Mouse (Mus musculus) heart, postnatal 10 days (tissue): ENCODE data around the gene Dst. TPM values are rescaled to one million over a fixed set of nuclear protein-coding genes. Genes with fewer than 3 reads are reported as not detected.

ENCODE experiments used
- DNase-seq, 2 experiments: peaks; one replicate each; pipeline ENCODE4 v3.0.0; 2021
- intact Hi-C: fragments of 180-260 bp; cut with DNase I; formaldehyde crosslinking; loops from one replicate; pipeline ENCODE4 v1.15.1; 2025
- total RNA-seq, 2 experiments: library from RNA; stranded (reverse); gene quantifications; 2 replicates each; pipeline ENCODE4 v1.2.3; 2021

Gene Dst
- 100 to 1,000 TPM; 281 to 295 TPM for total RNA-seq

DNA sequence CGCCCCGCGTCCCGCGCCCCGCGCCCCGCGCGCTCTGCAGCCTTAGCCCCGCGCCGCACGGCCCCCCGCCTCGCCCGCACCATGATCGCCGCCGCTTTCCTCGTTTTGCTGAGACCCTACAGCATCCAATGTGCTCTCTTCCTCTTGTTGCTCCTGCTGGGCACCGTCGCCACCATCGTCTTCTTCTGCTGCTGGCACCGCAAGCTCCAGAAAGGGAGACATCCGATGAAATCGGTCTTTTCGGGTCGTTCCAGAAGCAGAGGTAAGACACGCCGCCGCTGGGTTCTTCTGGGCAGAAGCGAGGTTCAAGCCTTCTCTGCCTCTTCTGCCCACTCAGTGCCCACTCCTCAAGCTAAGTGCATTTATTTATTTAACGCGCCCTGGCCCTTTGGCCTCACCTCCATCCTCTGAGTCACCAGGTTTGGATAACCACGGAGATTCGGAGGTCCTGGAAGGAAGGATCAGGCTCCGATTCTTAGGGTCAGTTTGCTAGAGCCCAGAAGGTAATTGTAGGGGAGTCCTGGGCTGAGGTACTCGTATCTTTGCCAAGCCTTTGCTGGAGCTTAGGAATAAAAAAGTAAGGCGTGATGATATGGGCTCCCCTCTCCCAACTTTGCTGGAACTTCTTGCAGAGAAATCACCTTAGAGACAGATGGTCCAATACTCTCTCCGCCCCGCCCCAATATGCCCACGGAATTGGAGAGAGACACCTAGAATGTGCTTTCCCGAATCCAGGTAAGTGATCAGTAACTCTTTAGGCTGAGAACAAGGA is at the start of gene Dst:
Dst (plus strand) TSS at position 35 of the 772 bp plus-strand sequence.
- intact Hi-C loops, result loop anchor here (5.0 kb wide), 1 partner anchor 39 kb away; no protein-coding TSS in a partner anchor

DNA sequence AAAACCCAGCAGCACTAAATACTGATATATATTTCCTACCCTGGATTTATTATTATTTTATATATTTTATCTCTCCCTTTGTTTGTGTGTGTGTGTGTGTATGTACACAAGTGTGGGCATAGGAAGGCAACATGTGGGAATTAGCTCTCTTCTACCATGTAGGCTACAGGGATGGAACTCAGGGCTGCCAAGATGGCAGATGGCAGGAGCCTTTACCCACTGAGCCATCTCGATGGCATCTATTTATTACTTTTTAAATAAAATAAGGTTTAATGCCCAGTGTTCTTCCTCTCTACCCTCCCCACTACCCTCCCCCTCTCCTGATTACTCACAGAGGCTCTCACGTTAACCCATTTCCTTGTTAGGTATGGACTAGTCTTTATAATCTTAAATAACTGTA is 39.0 kb upstream of the Dst start:
- intact Hi-C loops, result no loop called here
- no peak for DNase-seq

More for the DNA sequence above, at the start of gene Dst:
- DNase-seq, result no peak

DNA sequence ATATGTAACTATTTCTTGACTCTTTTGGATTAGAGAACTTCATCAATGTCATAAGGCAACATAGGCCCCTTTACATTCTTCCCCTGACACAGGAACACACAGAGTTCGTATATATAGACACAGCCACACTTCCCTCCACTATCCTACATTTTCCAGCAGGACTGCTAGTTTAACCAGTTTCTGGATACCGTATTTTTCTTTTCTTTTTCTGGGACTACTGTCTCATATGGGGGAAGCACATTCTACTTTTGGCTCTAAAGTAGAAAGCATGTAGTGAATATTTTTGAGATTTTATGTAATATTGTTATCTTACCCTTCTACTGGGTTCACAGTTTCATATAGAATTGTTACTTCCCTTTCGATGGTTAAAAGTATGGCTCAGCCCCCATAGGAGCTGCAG is 38.6 kb upstream of the Dst start:
- DNase-seq, result no peak
- intact Hi-C loops, result no loop called here

DNA sequence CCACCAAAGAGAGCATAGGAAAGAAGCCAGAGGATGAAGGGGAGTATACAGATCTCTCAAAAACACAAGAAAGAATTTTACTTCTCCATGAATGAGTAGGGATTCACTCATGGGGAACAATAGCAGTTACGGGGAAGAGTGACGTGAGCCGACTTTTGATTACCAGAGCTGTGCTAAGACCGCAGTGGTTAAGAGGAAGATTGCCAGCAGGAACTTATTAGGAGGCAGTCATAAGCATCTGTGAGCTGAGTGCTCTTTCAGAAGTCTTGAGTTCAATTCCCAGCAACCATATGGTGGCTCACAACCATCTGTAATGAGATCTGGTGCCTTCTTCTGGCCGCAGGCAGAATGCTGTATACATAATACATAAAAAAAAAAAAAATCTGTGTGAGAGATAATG is 34.5 kb upstream of the Dst start:
- no peak for DNase-seq
- intact Hi-C loops, result no loop called here

DNA sequence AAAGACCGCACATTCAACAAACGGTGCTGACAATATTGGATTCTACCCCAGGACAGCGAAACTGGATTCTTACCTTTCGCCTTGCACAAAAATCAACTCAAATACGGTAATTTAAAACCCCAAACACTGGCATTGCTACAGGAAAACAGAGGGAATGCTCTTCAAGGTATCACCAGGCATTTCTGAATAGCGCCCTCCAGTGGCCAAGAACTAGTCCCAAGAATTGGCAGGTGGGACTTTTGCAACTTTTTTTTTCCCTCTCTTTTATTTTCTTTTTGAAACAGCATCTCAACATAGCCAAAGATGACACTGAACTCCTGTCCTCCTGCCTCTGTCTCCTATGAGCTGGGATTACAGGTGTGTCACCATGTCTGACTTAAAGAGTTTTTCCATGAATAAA is 32.3 kb upstream of the Dst start:
- intact Hi-C loops, result no loop called here
- peak in 1 of 2 experiments; percentile 18 for DNase-seq

DNA sequence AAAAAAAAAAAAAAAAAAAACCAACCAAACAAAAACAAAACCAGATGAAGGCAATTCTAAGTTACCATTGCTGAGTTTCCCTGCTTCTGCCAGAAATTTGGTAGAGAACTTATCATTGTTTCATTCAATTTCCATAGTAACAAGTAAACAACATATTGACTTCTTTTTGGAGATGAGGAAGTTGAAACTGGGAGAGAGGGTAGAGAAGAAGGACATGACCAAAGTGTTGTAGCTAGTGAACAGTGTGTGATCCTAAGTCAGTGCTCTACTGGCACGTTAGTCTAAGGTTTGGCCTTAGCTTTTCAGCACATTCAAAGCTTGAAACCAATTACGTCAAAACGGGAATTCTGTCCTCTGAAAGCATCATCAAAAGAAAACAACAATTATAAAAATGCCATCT is 31.6 kb upstream of the Dst start:
- DNase-seq, result no peak
- intact Hi-C loops, result no loop called here

DNA sequence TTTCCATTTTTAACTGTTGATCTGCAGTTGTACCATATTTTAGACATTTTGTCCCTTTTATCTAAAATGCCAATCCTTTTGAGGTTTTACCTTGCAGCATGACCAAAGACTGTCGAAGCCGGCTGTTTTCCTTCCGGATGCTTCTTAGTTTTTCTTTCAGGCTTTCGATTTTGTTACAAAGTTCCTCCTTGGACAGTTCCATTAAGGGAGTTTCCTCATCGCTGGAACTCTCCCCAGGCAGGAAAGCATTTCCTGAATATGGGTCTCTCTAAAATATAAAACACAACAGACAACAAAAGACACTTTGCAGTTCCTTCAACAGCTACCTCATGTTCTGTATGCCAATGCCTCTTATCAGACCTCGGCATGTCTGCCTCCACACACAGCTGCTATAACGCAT is 29.9 kb upstream of the Dst start:
- intact Hi-C loops, result no loop called here
- DNase-seq, result peak; percentile 15 to 24

DNA sequence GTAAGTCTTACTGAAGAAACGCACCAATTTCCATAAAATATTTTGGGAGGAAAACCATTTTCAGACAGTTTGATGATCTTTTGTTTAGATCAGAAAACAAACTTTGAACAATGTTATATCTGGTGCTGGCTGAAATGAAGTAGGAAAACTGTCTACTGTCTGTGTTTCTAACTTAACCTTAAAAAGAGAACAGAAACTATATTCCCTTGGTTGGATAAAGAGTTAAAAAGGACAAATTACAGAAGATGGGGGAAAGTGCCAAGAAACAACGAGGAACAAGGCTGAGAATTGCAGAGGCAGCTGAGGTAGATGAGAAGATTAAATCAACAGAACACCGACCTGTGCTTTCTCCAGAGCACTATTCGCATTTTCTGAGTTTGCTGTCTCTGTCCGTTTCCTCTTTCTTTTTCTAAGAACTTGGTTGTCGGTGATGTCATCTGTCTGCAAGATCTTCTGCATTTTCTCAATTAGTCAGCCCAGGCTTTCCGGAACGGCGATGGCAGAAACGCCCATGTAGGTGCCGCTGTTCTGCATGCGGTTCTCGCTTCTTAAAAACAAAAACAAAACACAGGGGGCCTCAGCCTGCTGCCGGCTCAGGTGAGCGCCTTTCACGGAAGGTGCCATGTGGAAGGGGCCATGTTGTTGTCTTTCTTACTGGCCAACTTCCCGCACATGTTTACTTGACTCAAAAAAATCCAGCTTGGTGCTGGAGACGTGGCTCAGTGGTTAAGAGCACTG is 24.8 kb upstream of the Dst start:
- intact Hi-C loops, result no loop called here
- peak; percentile 51 to 53 for DNase-seq

DNA sequence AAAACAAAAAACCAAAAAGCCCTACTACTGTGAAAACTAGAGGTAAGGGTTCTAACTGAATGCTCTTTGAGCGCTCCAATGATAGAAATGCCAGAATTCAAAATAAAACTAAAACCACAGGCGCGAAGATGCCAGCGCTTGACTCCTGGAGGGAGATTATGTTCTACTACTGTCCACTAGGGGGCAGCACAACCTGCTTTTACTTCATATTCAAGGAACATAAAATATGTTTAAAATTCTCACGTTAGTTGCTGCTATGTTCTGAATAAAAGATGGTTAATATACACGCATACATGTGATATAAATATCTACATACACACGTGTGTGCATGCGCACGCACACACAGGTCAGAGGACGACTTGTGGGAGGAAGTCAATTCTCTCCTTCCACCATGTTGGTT is 15.2 kb upstream of the Dst start:
- intact Hi-C loops, result loop anchor here (1.0 to 5.0 kb wide), 2 partner anchors 72 to 220 kb away; no protein-coding TSS in a partner anchor
- DNase-seq, result peak; percentile 53 to 82

DNA sequence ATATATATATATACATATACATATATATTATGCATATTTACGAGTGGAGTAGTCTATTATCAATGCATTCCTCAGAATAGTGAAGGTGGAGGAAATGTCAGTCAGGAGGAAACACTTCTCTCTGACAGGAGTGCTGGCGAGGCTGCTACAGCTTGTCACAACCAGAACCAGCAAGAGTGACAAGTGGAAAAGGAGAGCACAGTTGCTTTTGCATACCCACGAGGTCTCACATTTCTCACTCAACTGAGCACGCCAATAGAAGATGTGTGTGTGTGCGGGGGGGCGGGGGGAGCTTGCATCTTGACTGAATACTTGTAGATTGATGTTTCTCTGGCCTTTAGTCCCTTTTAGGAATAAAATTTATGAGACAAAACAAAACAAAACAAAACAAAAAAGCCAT is 11.9 kb upstream of the Dst start:
- no peak for DNase-seq
- intact Hi-C loops, result no loop called here

DNA sequence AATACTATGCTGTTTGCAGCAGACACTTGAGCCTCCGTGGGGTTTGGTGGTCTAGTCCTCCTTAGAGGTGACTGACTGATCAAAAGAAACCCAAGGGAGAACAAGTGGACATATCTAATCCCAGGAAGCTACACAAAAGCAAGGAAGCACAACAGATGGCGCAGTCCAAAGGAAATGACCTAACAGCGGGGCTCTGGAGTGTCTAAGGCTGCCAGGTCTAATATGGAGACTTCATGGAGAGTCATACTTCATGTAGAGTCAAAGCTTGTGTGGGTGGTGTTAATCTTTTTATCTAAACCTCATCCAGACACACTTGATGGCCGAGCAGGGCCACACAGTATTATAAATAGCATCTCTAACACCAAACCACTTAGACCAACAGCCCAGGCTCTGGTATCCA is 11.4 kb upstream of the Dst start:
- intact Hi-C loops, result no loop called here
- no peak for DNase-seq

DNA sequence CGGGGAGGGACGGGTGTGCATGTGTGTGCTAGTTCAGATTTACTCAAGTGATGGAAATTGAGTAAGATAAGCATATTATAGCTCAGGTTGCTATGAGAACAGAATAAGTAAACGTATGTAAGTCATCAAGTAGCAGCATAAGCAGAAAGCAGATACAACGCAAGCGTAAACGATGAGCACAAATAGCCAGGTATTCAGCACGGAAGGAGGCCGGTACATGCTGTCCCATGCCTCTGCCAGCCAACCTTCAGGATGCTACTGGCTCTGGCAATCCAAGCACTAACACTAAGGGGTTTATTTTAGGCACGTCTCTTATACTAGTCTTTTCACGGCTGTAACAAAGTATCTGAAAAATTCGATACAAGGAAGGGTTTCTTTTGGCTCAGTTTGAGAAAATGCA is 10.6 kb upstream of the Dst start:
- no peak for DNase-seq
- intact Hi-C loops, result no loop called here

DNA sequence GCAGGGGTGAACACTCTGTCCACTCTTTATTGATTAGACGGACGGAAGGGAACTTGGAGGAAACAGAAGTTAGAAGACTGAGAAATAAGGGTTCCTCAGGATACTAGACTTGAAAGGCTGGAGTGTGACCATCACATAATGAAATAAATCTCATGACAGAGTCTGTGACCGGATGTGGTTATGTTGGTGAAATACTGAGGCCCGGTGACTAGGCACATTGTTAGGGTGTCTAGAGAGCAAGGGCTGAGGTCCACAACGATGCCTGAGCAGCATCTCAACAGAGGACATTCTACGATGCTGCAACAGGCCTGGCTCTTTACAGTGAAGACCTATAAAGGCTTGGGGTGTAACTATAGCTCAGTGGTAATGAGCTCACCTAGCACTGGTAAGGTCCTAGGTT is 9.7 kb upstream of the Dst start:
- DNase-seq, result no peak
- intact Hi-C loops, result no loop called here

DNA sequence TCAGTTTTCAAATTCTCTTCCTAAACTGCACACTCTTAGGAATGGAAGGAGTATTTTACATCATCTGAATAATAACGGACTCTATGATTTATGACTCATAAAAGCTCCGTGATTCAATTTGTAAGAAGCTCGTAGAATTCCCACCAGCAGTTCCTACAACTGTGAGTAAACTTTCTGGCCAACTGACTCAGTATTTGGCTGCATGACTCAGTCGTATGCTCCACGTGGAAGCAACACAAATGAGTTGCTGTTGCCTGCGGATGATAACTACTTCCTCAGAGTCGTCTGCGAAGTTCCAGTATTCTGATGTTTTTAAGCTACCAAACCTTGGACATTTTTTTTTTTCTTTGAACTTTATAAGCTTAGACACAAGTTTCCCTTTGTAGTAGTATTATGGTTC is 7.8 kb upstream of the Dst start:
- intact Hi-C loops, result no loop called here
- DNase-seq, result peak; percentile 32 to 38

DNA sequence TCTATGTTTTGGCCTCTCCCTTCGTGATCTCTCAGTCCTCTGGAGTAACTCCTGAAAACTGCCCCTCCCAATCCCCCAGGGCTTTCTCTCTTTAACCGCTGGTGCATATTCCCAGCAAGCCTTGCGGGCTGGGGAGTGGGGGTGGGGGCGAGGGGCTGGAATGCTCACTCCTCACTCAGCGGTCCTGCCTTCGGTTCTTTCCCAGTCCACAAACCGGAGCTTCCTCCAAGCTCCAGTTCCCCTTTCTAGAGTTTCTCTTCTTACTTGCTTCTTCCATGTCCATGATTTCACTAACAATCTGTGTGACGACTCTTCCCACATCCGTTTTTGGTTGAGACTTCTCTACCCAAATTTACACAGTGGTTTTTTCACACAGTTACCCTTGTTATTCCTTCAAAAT is 4.4 kb upstream of the Dst start:
- DNase-seq, result peak; percentile 47 to 52
- intact Hi-C loops, result no loop called here

DNA sequence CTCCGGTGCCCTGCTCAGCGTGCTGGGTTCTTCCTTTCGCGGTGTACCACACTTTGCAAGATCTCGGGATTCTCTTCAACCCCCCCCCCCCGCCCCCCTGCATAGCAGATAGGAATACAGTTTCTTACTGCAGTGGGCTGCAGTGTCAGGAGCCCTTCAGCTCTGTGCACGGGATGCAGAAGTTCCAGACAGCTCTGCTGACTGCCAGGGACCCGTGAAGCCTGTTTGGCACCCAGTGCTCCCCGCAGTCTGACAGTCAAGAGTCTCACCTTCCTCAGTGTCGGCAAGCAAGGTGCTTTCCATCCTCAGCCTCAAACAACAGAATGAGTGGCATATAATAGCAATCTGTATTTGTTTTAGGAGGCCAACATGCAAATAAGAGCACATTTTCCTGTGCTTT is 1.8 kb upstream of the Dst start:
- no peak for DNase-seq
- intact Hi-C loops, result loop anchor here (5.0 kb wide), 1 partner anchor 41 kb away; no protein-coding TSS in a partner anchor

DNA sequence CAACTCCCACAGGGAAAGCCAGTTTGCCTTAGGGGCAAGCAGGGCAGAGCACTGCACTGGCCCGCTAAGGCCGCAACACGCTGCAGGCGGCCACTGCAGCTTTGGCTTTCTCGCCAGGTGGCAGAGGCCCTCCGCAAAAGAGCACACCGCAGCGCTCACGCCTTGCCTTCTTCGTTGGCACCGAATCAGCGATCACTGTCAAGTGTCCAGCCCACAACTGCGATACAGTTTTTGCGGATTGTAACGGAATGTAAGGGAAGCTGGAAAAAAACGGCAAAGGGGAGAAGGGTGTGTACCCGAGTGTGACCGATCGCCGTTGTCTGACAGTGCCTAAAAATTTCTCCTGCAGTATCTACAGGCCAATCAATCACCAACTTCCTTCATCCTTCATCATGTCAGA is 1.1 kb upstream of the Dst start:
- intact Hi-C loops, result loop anchor here (1.0 to 5.0 kb wide), 2 partner anchors 40 to 57 kb away; no protein-coding TSS in a partner anchor
- DNase-seq, result peak; percentile 25 to 34

DNA sequence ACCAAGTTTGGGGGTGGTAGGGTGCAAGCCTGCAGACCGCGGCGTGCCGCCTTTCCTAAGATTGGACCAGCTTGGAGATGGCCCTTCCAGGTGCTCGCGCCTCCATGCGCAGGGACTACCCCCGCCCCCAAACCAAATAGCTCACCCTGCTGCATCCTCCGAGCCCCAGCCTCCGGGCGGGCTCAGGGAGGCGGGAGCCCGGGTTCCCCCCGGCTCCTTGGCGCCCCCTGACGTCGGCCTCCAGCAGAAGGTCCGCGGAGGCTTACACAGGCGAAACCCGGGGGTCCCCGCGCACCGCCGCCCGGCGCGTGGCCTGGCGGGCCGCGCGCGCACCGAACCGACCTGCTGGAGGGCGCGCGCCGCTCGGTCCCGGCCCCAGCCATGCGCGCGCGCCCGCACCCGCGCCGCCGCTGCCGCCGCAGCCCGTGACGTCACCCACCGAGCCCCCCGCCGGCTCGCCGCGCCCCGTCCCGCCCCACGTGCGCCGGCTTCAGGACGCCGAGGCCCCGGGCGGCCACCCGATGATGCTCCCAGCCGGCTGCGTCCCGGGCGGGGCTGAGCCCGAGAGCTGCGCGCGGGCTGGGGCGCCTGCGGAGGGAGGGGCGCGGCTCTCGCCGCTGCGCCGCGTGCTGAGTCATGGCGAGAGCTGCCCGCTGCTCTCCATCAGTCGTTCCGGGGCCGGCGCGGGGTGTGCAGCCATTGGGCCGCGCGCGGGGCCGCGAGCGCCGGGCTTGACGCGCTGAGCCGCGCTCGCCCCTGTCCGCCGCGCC is 419 bp upstream of the Dst start, which contains the start of gene Bend6:
Bend6 (minus strand) TSS at position 396 of the 770 bp plus-strand sequence.
- DNase-seq, result peak; percentile 74 to 76
- intact Hi-C loops, result loop anchor here (1.0 to 5.0 kb wide), 2 partner anchors 40 to 57 kb away; no protein-coding TSS in a partner anchor

DNA sequence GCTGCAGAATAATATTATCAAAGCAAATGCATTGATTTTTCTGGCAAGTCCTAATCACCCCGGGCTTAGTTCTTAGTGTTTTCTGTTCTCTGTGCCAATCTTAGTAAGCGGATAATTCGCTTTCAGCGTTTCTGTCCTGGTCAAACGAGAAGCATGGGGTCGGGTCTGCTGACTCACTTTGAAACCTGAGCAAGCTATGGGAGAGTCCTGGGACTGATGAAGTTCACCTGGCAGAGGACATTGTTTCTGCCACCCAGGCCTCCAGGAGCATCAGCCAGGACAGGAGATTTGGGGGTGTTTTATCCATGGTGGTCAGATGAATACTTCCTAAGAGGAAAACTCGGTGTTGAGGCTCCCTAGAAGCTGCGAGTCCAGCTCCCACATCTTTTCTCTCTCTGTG is 3.6 kb downstream of the Dst start:
- intact Hi-C loops, result no loop called here
- no peak for DNase-seq

DNA sequence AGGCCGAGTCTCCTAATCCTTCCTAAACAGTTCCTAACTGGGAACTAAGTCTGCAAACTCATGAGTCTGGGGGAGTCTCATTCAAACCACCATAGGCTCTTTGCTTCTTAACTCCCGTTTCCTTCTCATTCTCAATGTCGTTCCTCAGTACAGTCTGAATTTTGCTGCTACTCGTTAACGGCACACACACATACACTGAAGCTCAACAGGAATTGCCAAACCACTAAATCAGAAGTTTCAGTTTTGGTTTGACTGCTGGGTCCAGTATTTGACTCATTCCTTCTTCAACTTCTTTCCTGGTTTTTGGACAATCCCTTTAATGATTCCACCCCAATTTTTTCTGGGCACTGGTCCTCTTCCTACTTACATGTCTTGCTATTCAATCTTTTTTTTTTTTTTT is 8.5 kb downstream of the Dst start:
- no peak for DNase-seq
- intact Hi-C loops, result no loop called here

DNA sequence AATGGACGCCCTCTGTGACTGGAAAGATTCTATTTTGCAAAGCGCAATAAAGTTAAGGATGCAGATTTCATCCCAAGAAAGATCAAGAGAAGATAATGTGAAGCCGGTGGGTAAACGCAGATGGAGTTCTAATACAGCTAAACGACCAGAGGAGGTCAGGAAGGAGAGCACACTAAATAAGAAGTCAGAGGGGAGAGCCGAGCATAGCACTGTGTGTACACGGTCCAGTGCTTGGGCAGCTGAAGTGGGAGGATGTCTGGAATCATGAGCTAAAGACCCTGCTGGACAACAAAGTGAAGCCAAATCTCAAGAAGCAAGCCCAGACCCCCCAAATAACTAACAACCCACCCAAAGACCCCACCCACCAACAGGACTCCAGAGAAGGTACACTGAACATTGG is 14.9 kb downstream of the Dst start:
- intact Hi-C loops, result no loop called here
- DNase-seq, result no peak
